Mouse (Mus musculus) ES-Bruce4 (cell line): ENCODE results near the gene Atp8b5.

Source experiments
- CTCF ChIP-seq: IDR thresholded peaks from one replicate; pipeline ENCODE4 v1.8.1; 2011; ENCODE audit warnings: low read depth, low read length
- EP300 ChIP-seq: IDR thresholded peaks from 2 replicates; pipeline ENCODE4 v1.6.1; 2011; ENCODE audit warnings: low read depth, low read length; ENCODE audit not compliant: insufficient read depth

GRCm38 (mm10) chr4:43415221-43416070 is 148.5 kb downstream of the Atp8b5 start:
- TF ChIP-seq CTCF (no peak), EP300 (no peak)
